Mouse (Mus musculus) hindbrain, embryonic 16.5 days (tissue): ENCODE data around the gene Hpca. TPM values are rescaled to one million over a fixed set of nuclear protein-coding genes. Genes with fewer than 3 reads are reported as not detected.

ENCODE experiments used
- ATAC-seq: fragments of 200-750 bp; cut with Nextera tagmentation; 2 replicates; pipeline ENCODE4 v1.8.0; 2017; ENCODE audit warnings: moderate TSS enrichment, moderate library complexity
- H3K27ac ChIP-seq: fragments of 300-500 bp; sonication (generic); 2 replicates; pipeline ENCODE4 v1.5.1; 2014; ENCODE audit warnings: low read depth, mild to moderate bottlenecking, control low read depth, low read length, moderate library complexity
- H3K27me3 ChIP-seq: fragments of 300-500 bp; sonication (generic); replicated peaks from 2 replicates; pipeline ENCODE4 v1.6.1; 2014; ENCODE audit warnings: low read length; ENCODE audit not compliant: control insufficient read depth, insufficient read depth
- H3K36me3 ChIP-seq: fragments of 300-500 bp; sonication (generic); 2 replicates; pipeline ENCODE4 v1.6.1; 2014; ENCODE audit warnings: mild to moderate bottlenecking, low read length, moderate library complexity, mixed read lengths; ENCODE audit not compliant: control insufficient read depth, insufficient read depth
- H3K4me1 ChIP-seq: fragments of 300-500 bp; sonication (generic); 2 replicates; pipeline ENCODE4 v1.6.1; 2014; ENCODE audit warnings: low read depth, low read length; ENCODE audit not compliant: control insufficient read depth, insufficient read depth
- H3K4me2 ChIP-seq: fragments of 300-500 bp; sonication (generic); 2 replicates; pipeline ENCODE4 v1.6.1; 2014; ENCODE audit warnings: mild to moderate bottlenecking, low read length, control low read depth, moderate library complexity
- H3K4me3 ChIP-seq: fragments of 300-500 bp; sonication (generic); 2 replicates; pipeline ENCODE4 v1.5.1; 2014; ENCODE audit warnings: mild to moderate bottlenecking, low read length, control low read depth, moderate library complexity
- H3K9ac ChIP-seq: fragments of 300-500 bp; sonication (generic); 2 replicates; pipeline ENCODE4 v1.6.1; 2014; ENCODE audit warnings: low read depth, mild to moderate bottlenecking, control low read depth, low read length, moderate library complexity
- H3K9me3 ChIP-seq: fragments of 300-500 bp; sonication (generic); 2 replicates; pipeline ENCODE4 v1.6.1; 2014; ENCODE audit warnings: mild to moderate bottlenecking, low read length, moderate library complexity; ENCODE audit not compliant: control insufficient read depth
- WGBS: fragments of 180-500 bp; shearing (Covaris S2); extraction: QIAGEN DNeasy Blood & Tissue Kit; methylation state at CpG from one replicate; pipeline ENCODE4 v1.1.7; 2014; 5-methylcytosine and 5-hydroxymethylcytosine counted together
- polyA plus RNA-seq: library from polyadenylated mRNA; unstranded; fragments of >200 nt; fragmentation: Nextera tagmentation; extraction: Ambion mirVana; gene quantifications from 2 replicates; pipeline ENCODE4 v1.2.1, GENCODE M21; 2015

Hpca gene
- polyA plus RNA-seq, result 168 and 199 TPM in 2 replicates

DNA sequence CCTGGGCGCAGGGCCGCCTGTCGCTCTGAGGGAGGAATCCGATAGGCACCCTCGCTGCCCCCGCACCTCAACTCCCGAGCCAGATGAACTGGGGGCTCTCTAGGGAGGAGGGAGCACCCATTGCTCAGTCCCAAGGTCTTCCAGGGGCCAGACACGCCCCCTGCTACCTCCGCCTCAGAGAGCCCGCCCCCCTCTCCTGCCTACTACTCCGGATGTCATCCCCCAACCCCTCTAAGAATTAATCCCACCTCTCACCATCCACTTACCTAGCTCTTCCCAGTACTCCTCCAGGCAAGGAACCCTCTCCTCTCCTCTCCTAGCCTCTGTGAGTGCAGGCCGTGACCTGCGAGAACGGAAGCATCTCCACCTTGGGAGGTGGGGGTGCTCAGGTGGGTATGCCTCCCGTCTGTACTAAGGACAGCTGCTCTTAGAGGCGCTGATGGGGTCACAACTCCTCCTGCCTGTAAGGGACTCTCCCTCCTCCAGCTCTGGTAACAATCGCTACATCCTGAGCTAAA is at the start of gene Hpca:
TSS of gene Hpca (minus strand) at position 468 of the 518 bp plus-strand sequence.
- Histone ChIP-seq H3K27ac (peak within 1 kb of the TSS; percentile 68), H3K4me2 (peak within 1 kb of the TSS; percentile 93), H3K36me3 (no peaks in the 10 kb centered on the region), H3K4me1 (peaks cover 33% of the 10 kb centered on the region), H3K9ac (peak within 1 kb of the TSS; percentile 88), H3K27me3 (peaks cover 6% of the 10 kb centered on the region), H3K4me3 (peak within 1 kb of the TSS; percentile 67), H3K9me3 (no peaks in the 10 kb centered on the region)
- ATAC-seq, result peak; percentile 19; the same call in 1 of the 2 replicates
- WGBS, result under 1% methylated on average over 16 of the region's 17 CpGs

DNA sequence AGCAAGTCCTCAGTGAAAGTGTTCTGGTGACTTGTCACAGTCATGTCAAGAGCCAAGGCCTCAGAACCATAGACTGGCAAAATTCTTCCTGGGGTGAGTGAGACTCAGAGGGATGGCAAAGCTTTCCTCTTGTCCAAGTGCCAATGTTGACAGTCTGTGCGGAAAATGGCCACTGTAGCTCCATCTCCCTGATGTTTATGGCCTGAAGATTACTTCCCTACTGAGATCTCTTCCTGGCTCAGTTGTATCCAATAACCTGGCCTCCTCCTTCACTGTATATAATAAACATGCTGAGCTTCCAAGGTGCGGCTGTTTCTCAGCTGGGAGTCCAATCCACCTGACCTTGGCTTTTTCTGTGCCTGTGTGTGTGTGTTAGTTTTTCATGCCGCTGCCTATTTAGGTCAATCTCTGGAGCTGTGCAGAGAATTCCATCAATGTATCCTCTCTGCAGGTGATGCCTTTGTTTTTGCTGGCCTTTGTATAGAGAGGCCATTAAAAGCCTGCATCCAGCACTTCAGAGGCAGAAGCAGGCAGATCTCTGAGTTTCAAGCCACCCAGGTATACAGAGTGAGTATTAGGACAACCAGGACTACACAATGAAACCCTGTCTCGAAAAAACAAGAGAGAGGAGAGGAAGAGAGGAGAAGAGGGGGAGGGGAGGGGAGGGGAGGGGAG is 39.9 kb upstream of the Hpca start:
- no peak for ATAC-seq
- Histone ChIP-seq H3K27me3 (no peaks in the 10 kb centered on the region), H3K4me2 (no peak overlapping the region), H3K4me1 (no peaks in the 10 kb centered on the region), H3K27ac (no peak overlapping the region), H3K36me3 (peaks cover 9% of the 10 kb centered on the region; the same call in 1 of the 2 replicates), H3K9ac (no peak overlapping the region), H3K9me3 (no peaks in the 10 kb centered on the region), H3K4me3 (no peak overlapping the region)
- WGBS, result 75% methylated on average over 4 of the region's 4 CpGs

GRCm38 (mm10) chr4:129161076-129161475 is 39.2 kb upstream of the Hpca start:
- Histone ChIP-seq H3K4me3 (no peak overlapping the region), H3K4me2 (no peak overlapping the region), H3K9me3 (no peaks in the 10 kb centered on the region), H3K36me3 (peaks cover 10% of the 10 kb centered on the region; the same call in 1 of the 2 replicates), H3K9ac (no peak overlapping the region), H3K4me1 (no peaks in the 10 kb centered on the region), H3K27me3 (no peaks in the 10 kb centered on the region), H3K27ac (no peak overlapping the region)
- WGBS, result 88% methylated on average over 1 of the region's 1 CpGs
- ATAC-seq, result no peak

DNA sequence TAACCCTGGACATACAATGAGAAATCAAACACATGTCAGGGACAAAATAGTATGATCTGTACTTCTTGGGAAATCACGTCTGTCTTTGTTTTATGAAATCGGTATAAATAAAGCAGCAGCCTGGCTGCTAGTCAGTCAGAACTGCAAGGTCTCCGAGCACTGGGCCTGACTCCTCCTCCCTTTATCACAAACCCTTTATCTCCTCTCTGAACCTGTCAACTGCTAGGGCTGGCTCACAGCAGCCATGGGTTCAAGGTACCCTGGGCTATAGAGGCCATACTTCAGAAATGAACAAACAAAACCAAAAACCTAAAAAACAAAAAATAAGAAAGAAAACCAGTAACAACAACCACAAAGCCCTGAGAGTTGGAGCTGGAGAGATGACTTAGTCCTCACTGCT is 36.7 kb upstream of the Hpca start:
- H3K4me2 ChIP-seq, result no peak overlapping the region
- H3K9me3 ChIP-seq, result no peaks in the 10 kb centered on the region
- H3K4me3 ChIP-seq, result no peak overlapping the region
- WGBS, result 74% methylated on average over 3 of the region's 3 CpGs
- ATAC-seq, result no peak
- H3K4me1 ChIP-seq, result no peaks in the 10 kb centered on the region
- H3K27me3 ChIP-seq, result no peaks in the 10 kb centered on the region
- H3K36me3 ChIP-seq, result peaks cover 10% of the 10 kb centered on the region; the same call in 1 of the 2 replicates
- no peak overlapping the region for H3K9ac ChIP-seq
- no peak overlapping the region for H3K27ac ChIP-seq

DNA sequence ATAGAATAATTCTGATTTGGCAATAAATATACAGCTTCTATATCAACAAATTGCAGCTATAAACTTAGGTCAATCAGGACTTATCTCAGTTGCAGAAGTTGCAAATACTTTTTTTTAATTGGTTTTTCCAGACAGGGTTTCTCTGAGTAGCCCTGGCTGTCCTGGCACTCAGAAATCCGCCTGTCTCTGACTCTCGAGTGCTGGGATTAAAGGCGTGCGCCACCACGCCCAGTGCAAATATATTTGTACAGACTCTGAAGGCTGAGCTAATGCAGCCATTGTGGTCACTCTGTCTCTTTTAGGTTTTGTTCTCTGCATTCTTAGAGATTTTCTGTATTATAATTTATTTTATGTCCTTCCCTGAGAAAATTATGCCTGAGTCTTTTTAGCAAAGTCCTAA is 35.7 kb upstream of the Hpca start:
- no peak overlapping the region for H3K4me3 ChIP-seq
- no peaks in the 10 kb centered on the region for H3K27me3 ChIP-seq
- H3K4me2 ChIP-seq, result no peak overlapping the region
- no peaks in the 10 kb centered on the region for H3K9me3 ChIP-seq
- H3K4me1 ChIP-seq, result no peaks in the 10 kb centered on the region
- 93% methylated on average over 5 of the region's 5 CpGs for WGBS
- no peak overlapping the region for H3K9ac ChIP-seq
- H3K36me3 ChIP-seq, result peaks cover 13% of the 10 kb centered on the region
- ATAC-seq, result no peak
- H3K27ac ChIP-seq, result no peak overlapping the region

DNA sequence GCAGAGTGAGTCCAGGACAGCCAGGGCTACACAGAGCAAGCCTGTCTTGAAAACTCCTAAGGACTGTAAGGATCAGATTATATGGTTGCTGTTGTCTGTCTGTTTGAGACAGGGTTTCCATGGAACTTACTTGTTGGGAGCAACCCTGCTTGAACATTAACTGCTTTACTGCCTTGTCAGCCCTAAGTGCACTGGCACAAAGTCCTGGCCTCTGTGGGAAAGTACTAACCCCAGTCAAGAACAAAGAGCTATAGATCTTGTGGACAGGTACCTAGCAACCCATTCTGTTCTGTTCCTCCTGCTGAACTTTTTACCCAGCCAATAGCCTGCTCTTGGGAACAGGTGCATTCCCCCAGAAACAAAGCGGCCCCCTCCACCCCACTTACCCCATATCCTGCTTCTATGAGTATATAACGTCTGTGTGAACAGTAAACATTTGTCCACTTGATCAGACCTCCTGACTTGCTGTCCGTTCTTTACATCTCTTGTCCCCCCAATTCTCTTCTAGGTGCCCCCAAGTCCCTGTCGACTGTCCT is 29.5 kb upstream of the Hpca start:
- Histone ChIP-seq H3K4me2 (no peak overlapping the region), H3K4me1 (no peaks in the 10 kb centered on the region), H3K4me3 (no peak overlapping the region), H3K27ac (no peak overlapping the region), H3K27me3 (no peaks in the 10 kb centered on the region), H3K36me3 (peaks cover 24% of the 10 kb centered on the region), H3K9ac (no peak overlapping the region), H3K9me3 (no peaks in the 10 kb centered on the region)
- 74% methylated on average over 4 of the region's 4 CpGs for WGBS
- ATAC-seq, result 0 out of 2 replicates have a peak, but pooled peaks have one; percentile 30

DNA sequence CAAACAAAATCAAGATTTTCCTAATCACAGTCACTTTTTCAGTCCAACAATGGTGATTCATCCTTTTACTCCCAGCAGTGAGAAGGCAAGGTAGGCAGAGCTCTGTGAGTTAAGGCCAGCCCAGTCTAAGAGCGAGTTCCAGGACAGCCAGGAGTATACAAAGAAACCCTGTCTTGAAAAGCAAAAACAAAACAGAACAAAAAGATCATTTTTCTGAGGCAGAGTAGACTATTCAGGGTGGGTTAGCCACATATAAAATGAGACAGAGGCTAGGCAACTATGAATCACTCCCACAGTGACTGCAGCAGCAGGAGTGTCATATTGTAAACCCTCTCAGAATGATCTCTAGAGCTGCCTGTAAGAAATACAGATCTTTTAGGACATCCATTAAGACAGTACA is 27.5 kb upstream of the Hpca start:
- H3K9ac ChIP-seq, result no peak overlapping the region
- ATAC-seq, result no peak
- no peak overlapping the region for H3K4me3 ChIP-seq
- no peak overlapping the region for H3K4me2 ChIP-seq
- H3K27ac ChIP-seq, result no peak overlapping the region
- H3K4me1 ChIP-seq, result peaks cover 10% of the 10 kb centered on the region
- no peaks in the 10 kb centered on the region for H3K27me3 ChIP-seq
- H3K9me3 ChIP-seq, result no peaks in the 10 kb centered on the region
- 76% methylated on average over 1 of the region's 1 CpGs for WGBS
- H3K36me3 ChIP-seq, result peaks cover 20% of the 10 kb centered on the region

- ATAC-seq, result no peak
- H3K27ac ChIP-seq, result no peak overlapping the region
- H3K4me1 ChIP-seq, result peaks cover 18% of the 10 kb centered on the region
- no peaks in the 10 kb centered on the region for H3K9me3 ChIP-seq
- no peak overlapping the region for H3K4me3 ChIP-seq
- H3K36me3 ChIP-seq, result peaks cover 15% of the 10 kb centered on the region
- no peaks in the 10 kb centered on the region for H3K27me3 ChIP-seq
- WGBS, result 78% methylated on average over 13 of the region's 13 CpGs
- H3K4me2 ChIP-seq, result no peak overlapping the region
- no peak overlapping the region for H3K9ac ChIP-seq
Measured at GRCm38 (mm10) chr4:129147552-129148103, 25.8 kb upstream of the Hpca start.

GRCm38 (mm10) chr4:129146392-129146791 is 24.6 kb upstream of the Hpca start:
- H3K9ac ChIP-seq, result no peak overlapping the region

More at GRCm38 (mm10) chr4:129146392-129146791, 24.6 kb upstream of the Hpca start:
- Histone ChIP-seq H3K4me3 (no peak overlapping the region), H3K27ac (no peak overlapping the region), H3K4me1 (peaks cover 28% of the 10 kb centered on the region), H3K4me2 (no peak overlapping the region), H3K9me3 (no peaks in the 10 kb centered on the region), H3K36me3 (peaks cover 9% of the 10 kb centered on the region), H3K27me3 (no peaks in the 10 kb centered on the region)
- 80% methylated on average over 2 of the region's 2 CpGs for WGBS
- ATAC-seq, result no peak
